Mouse (Mus musculus): Measurements from ENCODE around the gene Aarsd1.

The Aarsd1 gene

GRCm38 (mm10) chr11:101374421-101374938, 42.9 kb downstream of the Aarsd1 start:
- no peak for DNase-seq

DNA sequence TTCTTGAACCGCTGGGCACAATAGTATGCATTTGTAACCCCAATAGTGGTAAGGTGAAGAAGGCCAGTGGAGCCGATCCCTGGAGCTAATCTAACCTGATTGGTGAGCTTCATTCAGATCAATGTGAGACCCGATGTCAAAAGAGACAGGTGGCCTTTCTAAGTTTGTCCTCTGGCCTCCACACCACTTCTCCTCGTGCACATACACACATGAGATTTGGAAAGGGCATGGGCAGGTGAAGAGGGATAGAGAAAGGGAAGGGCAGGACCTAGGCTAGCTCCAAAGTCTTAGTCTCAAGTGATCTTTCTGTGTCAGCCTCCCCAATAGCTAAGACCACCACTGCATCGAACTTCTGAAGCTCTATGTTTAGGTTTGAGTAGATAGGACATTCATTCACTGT, 47.3 kb downstream of the Aarsd1 start:
- DNase-seq = no peak

DNA sequence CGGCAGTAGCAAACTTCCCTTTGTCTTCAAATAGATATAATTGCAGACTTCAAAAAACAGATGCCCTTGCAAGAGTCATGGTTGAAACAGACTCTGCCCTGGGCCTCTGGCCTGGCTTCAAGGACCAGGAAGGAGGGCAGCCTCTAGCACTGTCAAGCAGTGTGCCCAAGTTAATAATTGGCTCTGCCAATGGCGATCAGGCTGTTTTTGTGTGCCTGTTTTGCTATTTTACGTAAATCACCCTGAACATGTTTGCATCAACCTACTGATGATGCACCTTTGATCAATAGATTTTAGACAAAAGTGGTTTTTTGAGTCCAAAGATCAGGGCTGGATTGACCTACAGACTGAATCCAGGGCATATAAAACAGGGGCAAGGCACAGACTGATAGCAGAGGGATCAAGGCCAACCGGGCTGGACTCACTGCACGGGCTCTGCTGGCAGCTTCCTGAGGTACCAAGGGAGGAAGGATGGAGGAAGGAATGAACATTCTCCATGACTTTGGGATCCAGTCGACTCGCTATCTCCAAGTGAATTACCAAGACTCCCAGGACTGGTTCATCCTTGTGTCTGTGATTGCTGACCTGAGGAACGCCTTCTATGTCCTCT, 50.0 kb downstream of the Aarsd1 start, which contains the start of gene G6pc:
G6pc (plus strand) TSS at position 236 of the 610 bp plus-strand sequence.
- no peak for DNase-seq

DNA sequence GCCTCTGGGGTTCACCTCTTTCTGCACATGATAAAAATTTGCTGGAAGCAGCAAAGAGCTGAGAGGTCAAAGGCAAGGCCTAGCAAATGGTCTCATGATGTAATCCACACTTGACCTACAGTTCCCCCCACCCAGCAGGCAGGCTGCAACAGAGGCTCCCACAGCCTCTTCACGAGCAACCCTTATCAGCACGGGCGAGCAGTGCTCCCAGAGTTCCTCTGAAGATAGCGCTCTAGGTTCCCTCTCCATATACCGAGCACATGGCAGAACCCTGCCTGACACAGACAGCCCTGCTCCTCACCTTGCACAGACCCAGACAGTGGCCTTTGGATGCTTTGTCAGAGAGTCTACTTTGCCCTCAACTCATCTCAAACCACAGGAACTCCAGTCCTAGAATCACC, 52.9 kb downstream of the Aarsd1 start:
- DNase-seq = no peak

GRCm38 (mm10) chr11:101360651-101361113, 56.7 kb downstream of the Aarsd1 start:
- no peak for DNase-seq

GRCm38 (mm10) chr11:101359776-101360175, 57.6 kb downstream of the Aarsd1 start:
- no peak for DNase-seq

- no peak for DNase-seq
Measured at GRCm38 (mm10) chr11:101357505-101358182, 59.8 kb downstream of the Aarsd1 start.

Data from cerebellum, adult 11-12 months (tissue).